Mouse (Mus musculus): Measurements from ENCODE around the gene Rnf38.

DNA sequence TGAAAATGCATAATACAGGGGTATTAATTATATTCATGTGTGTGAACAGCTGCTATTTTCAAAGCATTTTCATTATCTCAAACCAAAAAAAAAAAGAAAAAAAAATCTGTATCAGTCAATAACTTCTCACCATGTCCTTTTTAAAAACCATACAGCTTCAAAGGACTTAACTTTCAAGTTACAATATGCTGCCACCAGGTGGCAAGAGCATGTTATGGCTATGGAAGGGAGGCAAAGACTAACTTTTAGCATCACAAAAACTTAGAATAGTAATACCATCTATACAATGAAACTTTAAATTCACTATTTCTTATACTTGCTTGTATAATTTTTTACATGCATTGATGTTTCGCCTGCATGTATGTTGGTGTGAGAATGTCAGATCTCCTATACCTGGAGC is 33.6 kb downstream of the Rnf38 start:
- TF ChIP-seq CTCF (IDR thresholded peaks at IDR 0.05; ENCODE audit: extremely low read depth, insufficient read length, insufficient replicate concordance, low read depth, low read length), result no peak
- no peak for TF ChIP-seq POLR2A (IDR thresholded peaks at IDR 0.05; ENCODE audit: low read depth, low read length)
